Mouse (Mus musculus) cortical plate, adult 2 months (tissue): ENCODE results near the gene Fcrlb.

Experiments used
- CTCF ChIP-seq: fragments of 200-500 bp; IDR thresholded peaks from 2 replicates; pipeline ENCODE4 v1.5.1; 2011; ENCODE audit warnings: mild to moderate bottlenecking, control low read depth, low read length; ENCODE audit not compliant: insufficient read depth; ENCODE audit errors: extremely low read depth
- POLR2A ChIP-seq: fragments of 200-500 bp; IDR thresholded peaks from 2 replicates; pipeline ENCODE4 v1.6.1; 2011; ENCODE audit warnings: mild to moderate bottlenecking, low read length, control low read depth; ENCODE audit not compliant: insufficient read depth; ENCODE audit errors: extremely low read depth

DNA sequence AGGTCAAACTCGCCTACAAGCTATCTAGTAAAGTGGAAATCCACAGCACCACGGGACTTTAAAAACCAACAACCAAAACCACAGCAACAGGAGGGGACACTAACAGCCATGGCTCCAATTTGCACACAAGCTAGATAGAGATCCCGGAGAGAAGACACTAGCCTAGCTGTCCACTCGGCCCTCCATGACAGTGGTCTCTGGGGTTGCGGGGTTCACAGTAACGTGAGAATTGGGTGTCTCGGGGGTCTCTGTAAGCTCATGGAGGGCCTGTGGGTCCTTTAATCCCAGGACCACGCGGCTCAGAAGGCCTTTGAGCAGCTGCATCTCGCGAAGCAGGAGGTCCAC, 5.7 kb downstream of the Fcrlb start:
- TF ChIP-seq CTCF (no peak), POLR2A (no peak)
